Mouse (Mus musculus): ENCODE data around the gene 1700066M21Rik. TPM values are rescaled to one million over a fixed set of nuclear protein-coding genes. Genes with fewer than 3 reads are reported as not detected.
A peak's percentile ranks its signal among the peaks of the same experiment; 100 is the strongest.

The 1700066M21Rik gene
- polyA plus RNA-seq, 1 experiment from 2014 or later, result 13.6 TPM

GRCm38 (mm10) chr1:57341197-57341596 lies 36.2 kb upstream of the 1700066M21Rik start:
- no peak for ATAC-seq (ENCODE audit: insufficient number of reproducible peaks, low FRiP score, low TSS enrichment, low read depth)
- no peak overlapping the region for H3K4me3 ChIP-seq (ENCODE audit: low read depth, low read length)
- no peaks in the 10 kb centered on the region for H3K27me3 ChIP-seq (ENCODE audit: control insufficient read depth, insufficient read depth, low read length)
- 50% methylated on average over 2 of the region's 2 CpGs for WGBS
- H3K36me3 ChIP-seq (ENCODE audit: control insufficient read depth, insufficient read depth, low read length), result no peaks in the 10 kb centered on the region
- no peak overlapping the region for H3K9ac ChIP-seq (ENCODE audit: low read length)
- no peak for DNase-seq (ENCODE audit: low spot score)
- H3K4me2 ChIP-seq (ENCODE audit: low read depth, severe bottlenecking), result no peak overlapping the region
- no peak overlapping the region for H3K27ac ChIP-seq (replicated peaks; ENCODE audit: low read depth, low read length)
- no peaks in the 10 kb centered on the region for H3K9me3 ChIP-seq (ENCODE audit: control insufficient read depth, low read length)
- 0 out of 2 replicates have a peak, but pooled peaks cover 3% of the 10 kb centered on the region for H3K4me1 ChIP-seq (ENCODE audit: control insufficient read depth, insufficient read depth, low read length)

- Histone ChIP-seq H3K9ac (ENCODE audit: low read length) (no peak overlapping the region), H3K4me2 (ENCODE audit: low read depth, severe bottlenecking) (no peak overlapping the region), H3K36me3 (ENCODE audit: control insufficient read depth, insufficient read depth, low read length) (no peaks in the 10 kb centered on the region), H3K27me3 (ENCODE audit: control insufficient read depth, insufficient read depth, low read length) (no peaks in the 10 kb centered on the region), H3K27ac (replicated peaks; ENCODE audit: low read depth, low read length) (no peak overlapping the region), H3K4me1 (ENCODE audit: control insufficient read depth, insufficient read depth, low read length) (no peaks in the 10 kb centered on the region), H3K9me3 (ENCODE audit: control insufficient read depth, low read length) (no peaks in the 10 kb centered on the region), H3K4me3 (ENCODE audit: low read depth, low read length) (no peak overlapping the region)
- no peak for ATAC-seq (ENCODE audit: insufficient number of reproducible peaks, low FRiP score, low TSS enrichment, low read depth)
- DNase-seq (ENCODE audit: low spot score), result no peak
Observed at GRCm38 (mm10) chr1:57347487-57347886, 29.9 kb upstream of the 1700066M21Rik start.

GRCm38 (mm10) chr1:57351941-57352340 lies 25.5 kb upstream of the 1700066M21Rik start:
- 67% methylated on average over 1 of the region's 1 CpGs for WGBS
- H3K9ac ChIP-seq (ENCODE audit: low read length), result no peak overlapping the region
- H3K36me3 ChIP-seq (ENCODE audit: control insufficient read depth, insufficient read depth, low read length), result no peaks in the 10 kb centered on the region
- no peaks in the 10 kb centered on the region for H3K9me3 ChIP-seq (ENCODE audit: control insufficient read depth, low read length)
- DNase-seq (ENCODE audit: low spot score) (no peak), ATAC-seq (ENCODE audit: insufficient number of reproducible peaks, low FRiP score, low TSS enrichment, low read depth) (no peak)
- H3K4me2 ChIP-seq (ENCODE audit: low read depth, severe bottlenecking), result no peak overlapping the region
- H3K27ac ChIP-seq (replicated peaks; ENCODE audit: low read depth, low read length), result no peak overlapping the region
- no peak overlapping the region for H3K4me3 ChIP-seq (ENCODE audit: low read depth, low read length)
- H3K27me3 ChIP-seq (ENCODE audit: control insufficient read depth, insufficient read depth, low read length), result no peaks in the 10 kb centered on the region
- no peaks in the 10 kb centered on the region for H3K4me1 ChIP-seq (ENCODE audit: control insufficient read depth, insufficient read depth, low read length)

GRCm38 (mm10) chr1:57358546-57358945 lies 18.9 kb upstream of the 1700066M21Rik start:
- Histone ChIP-seq H3K4me2 (ENCODE audit: low read depth, severe bottlenecking) (no peak overlapping the region), H3K27ac (replicated peaks; ENCODE audit: low read depth, low read length) (no peak overlapping the region), H3K27me3 (ENCODE audit: control insufficient read depth, insufficient read depth, low read length) (no peaks in the 10 kb centered on the region), H3K4me3 (ENCODE audit: low read depth, low read length) (no peak overlapping the region), H3K9me3 (ENCODE audit: control insufficient read depth, low read length) (no peaks in the 10 kb centered on the region), H3K9ac (ENCODE audit: low read length) (no peak overlapping the region), H3K4me1 (ENCODE audit: control insufficient read depth, insufficient read depth, low read length) (no peaks in the 10 kb centered on the region), H3K36me3 (ENCODE audit: control insufficient read depth, insufficient read depth, low read length) (no peaks in the 10 kb centered on the region)
- DNase-seq (ENCODE audit: low spot score) (peak; percentile 32), ATAC-seq (ENCODE audit: insufficient number of reproducible peaks, low FRiP score, low TSS enrichment, low read depth) (peak; percentile 17; the same call in 1 of the 2 replicates)
- 34% methylated on average over 5 of the region's 5 CpGs for WGBS

- 90% methylated on average over 3 of the region's 3 CpGs for WGBS
- ATAC-seq (ENCODE audit: insufficient number of reproducible peaks, low FRiP score, low TSS enrichment, low read depth), result no peak
- Histone ChIP-seq H3K9ac (ENCODE audit: low read length) (no peak overlapping the region), H3K27me3 (ENCODE audit: control insufficient read depth, insufficient read depth, low read length) (no peaks in the 10 kb centered on the region), H3K4me2 (ENCODE audit: low read depth, severe bottlenecking) (no peak overlapping the region), H3K27ac (replicated peaks; ENCODE audit: low read depth, low read length) (no peak overlapping the region), H3K9me3 (ENCODE audit: control insufficient read depth, low read length) (no peaks in the 10 kb centered on the region), H3K4me3 (ENCODE audit: low read depth, low read length) (no peak overlapping the region), H3K4me1 (ENCODE audit: control insufficient read depth, insufficient read depth, low read length) (no peaks in the 10 kb centered on the region), H3K36me3 (ENCODE audit: control insufficient read depth, insufficient read depth, low read length) (no peaks in the 10 kb centered on the region)
- DNase-seq (ENCODE audit: low spot score), result no peak
Observed at GRCm38 (mm10) chr1:57367446-57367845, 10.0 kb upstream of the 1700066M21Rik start.

- H3K9ac ChIP-seq (ENCODE audit: low read length), result no peak overlapping the region
- H3K4me1 ChIP-seq (ENCODE audit: control insufficient read depth, insufficient read depth, low read length), result no peaks in the 10 kb centered on the region
- H3K36me3 ChIP-seq (ENCODE audit: control insufficient read depth, insufficient read depth, low read length), result no peaks in the 10 kb centered on the region
Observed at GRCm38 (mm10) chr1:57369111-57369510, 8.3 kb upstream of the 1700066M21Rik start.

GRCm38 (mm10) chr1:57370451-57370850 lies 7.0 kb upstream of the 1700066M21Rik start:
- Histone ChIP-seq H3K9me3 (ENCODE audit: control insufficient read depth, low read length) (no peaks in the 10 kb centered on the region), H3K36me3 (ENCODE audit: control insufficient read depth, insufficient read depth, low read length) (no peaks in the 10 kb centered on the region), H3K4me3 (ENCODE audit: low read depth, low read length) (no peak overlapping the region), H3K4me1 (ENCODE audit: control insufficient read depth, insufficient read depth, low read length) (no peaks in the 10 kb centered on the region), H3K27ac (replicated peaks; ENCODE audit: low read depth, low read length) (no peak overlapping the region), H3K9ac (ENCODE audit: low read length) (no peak overlapping the region), H3K27me3 (ENCODE audit: control insufficient read depth, insufficient read depth, low read length) (no peaks in the 10 kb centered on the region), H3K4me2 (ENCODE audit: low read depth, severe bottlenecking) (no peak overlapping the region)
- WGBS, result 88% methylated on average over 4 of the region's 4 CpGs
- ATAC-seq (ENCODE audit: insufficient number of reproducible peaks, low FRiP score, low TSS enrichment, low read depth) (no peak), DNase-seq (ENCODE audit: low spot score) (no peak)

More at GRCm38 (mm10) chr1:57369111-57369510, 8.3 kb upstream of the 1700066M21Rik start:
- Histone ChIP-seq H3K9me3 (ENCODE audit: control insufficient read depth, low read length) (no peaks in the 10 kb centered on the region), H3K27me3 (ENCODE audit: control insufficient read depth, insufficient read depth, low read length) (no peaks in the 10 kb centered on the region), H3K4me3 (ENCODE audit: low read depth, low read length) (no peak overlapping the region), H3K27ac (replicated peaks; ENCODE audit: low read depth, low read length) (no peak overlapping the region), H3K4me2 (ENCODE audit: low read depth, severe bottlenecking) (no peak overlapping the region)
- no peak for DNase-seq (ENCODE audit: low spot score)
- ATAC-seq (ENCODE audit: insufficient number of reproducible peaks, low FRiP score, low TSS enrichment, low read depth), result no peak
- 88% methylated on average over 4 of the region's 4 CpGs for WGBS

- H3K4me3 ChIP-seq (ENCODE audit: low read depth, low read length), result no peak overlapping the region
- no peaks in the 10 kb centered on the region for H3K36me3 ChIP-seq (ENCODE audit: control insufficient read depth, insufficient read depth, low read length)
- no peak overlapping the region for H3K4me2 ChIP-seq (ENCODE audit: low read depth, severe bottlenecking)
- ATAC-seq (ENCODE audit: insufficient number of reproducible peaks, low FRiP score, low TSS enrichment, low read depth), result no peak
- no peaks in the 10 kb centered on the region for H3K9me3 ChIP-seq (ENCODE audit: control insufficient read depth, low read length)
- no peak for DNase-seq (ENCODE audit: low spot score)
- H3K4me1 ChIP-seq (ENCODE audit: control insufficient read depth, insufficient read depth, low read length), result no peaks in the 10 kb centered on the region; the same call in 1 of the 2 replicates
- no peak overlapping the region for H3K27ac ChIP-seq (replicated peaks; ENCODE audit: low read depth, low read length)
- no peaks in the 10 kb centered on the region for H3K27me3 ChIP-seq (ENCODE audit: control insufficient read depth, insufficient read depth, low read length)
- no peak overlapping the region for H3K9ac ChIP-seq (ENCODE audit: low read length)
- 95% methylated on average over 2 of the region's 2 CpGs for WGBS
Observed at GRCm38 (mm10) chr1:57375276-57375675, 2.1 kb upstream of the 1700066M21Rik start.

GRCm38 (mm10) chr1:57376806-57377205 lies 614 bp upstream of the 1700066M21Rik start:
- 66% methylated on average over 6 of the region's 6 CpGs for WGBS
- DNase-seq (ENCODE audit: low spot score) (no peak), ATAC-seq (ENCODE audit: insufficient number of reproducible peaks, low FRiP score, low TSS enrichment, low read depth) (no peak)
- no peak overlapping the region; the same call in 1 of the 2 replicates for H3K9ac ChIP-seq (ENCODE audit: low read length)
- H3K27me3 ChIP-seq (ENCODE audit: control insufficient read depth, insufficient read depth, low read length), result no peaks in the 10 kb centered on the region
- H3K9me3 ChIP-seq (ENCODE audit: control insufficient read depth, low read length), result no peaks in the 10 kb centered on the region
- H3K27ac ChIP-seq (replicated peaks; ENCODE audit: low read depth, low read length), result no peak overlapping the region
- no peaks in the 10 kb centered on the region for H3K36me3 ChIP-seq (ENCODE audit: control insufficient read depth, insufficient read depth, low read length)
- H3K4me3 ChIP-seq (ENCODE audit: low read depth, low read length), result peak overlapping the region; percentile 89
- no peaks in the 10 kb centered on the region; the same call in 1 of the 2 replicates for H3K4me1 ChIP-seq (ENCODE audit: control insufficient read depth, insufficient read depth, low read length)
- peak overlapping the region; percentile 40; the same call in 1 of the 2 replicates for H3K4me2 ChIP-seq (ENCODE audit: low read depth, severe bottlenecking)

Data from limb, embryonic 11.5 days (tissue).